Mouse (Mus musculus) G1E (cell line): Measurements from ENCODE around the gene Col13a1. TPM values are rescaled to one million over a fixed set of nuclear protein-coding genes. Genes with fewer than 3 reads are reported as not detected.

Experiments used
- ATAC-seq: 2 replicates; pipeline ENCODE4 v1.8.0; 2016; ENCODE audit warnings: mild to moderate bottlenecking; ENCODE audit not compliant: insufficient number of reproducible peaks, poor library complexity, low FRiP score, severe bottlenecking; ENCODE audit errors: extremely low read depth
- DNase-seq: peaks from one replicate; pipeline ENCODE4 v3.0.0; 2012; ENCODE audit warnings: low spot score
- H3K27me3 ChIP-seq: 2 replicates; pipeline ENCODE4 v1.6.1; 2012; ENCODE audit warnings: mild to moderate bottlenecking, low read length, inconsistent platforms; ENCODE audit not compliant: insufficient read depth
- H3K36me3 ChIP-seq: replicated peaks from 2 replicates; pipeline ENCODE3; 2012; ENCODE audit warnings: mild to moderate bottlenecking, inconsistent platforms
- H3K4me1 ChIP-seq: 2 replicates; pipeline ENCODE4 v1.6.1; 2012; ENCODE audit warnings: low read depth, low read length, inconsistent platforms, mixed read lengths; ENCODE audit not compliant: insufficient read depth
- H3K4me3 ChIP-seq: 2 replicates; pipeline ENCODE4 v1.5.1; 2012; ENCODE audit warnings: low read depth, mild to moderate bottlenecking, inconsistent platforms, low read length, moderate library complexity, mixed read lengths
- H3K9me3 ChIP-seq: replicated peaks from 2 replicates; pipeline ENCODE4 v1.6.1; 2012; ENCODE audit warnings: inconsistent platforms
- CTCF ChIP-seq: IDR thresholded peaks from 2 replicates; pipeline ENCODE4 v1.5.1; 2012; ENCODE audit warnings: low read depth, low read length, inconsistent platforms, mixed read lengths
- GATA1 ChIP-seq: IDR thresholded peaks from 2 replicates; pipeline ENCODE4 v1.6.1; 2012; ENCODE audit warnings: borderline replicate concordance, low read length, inconsistent platforms, mixed read lengths
- GATA2 ChIP-seq: IDR thresholded peaks from 2 replicates; pipeline ENCODE4 v1.6.1; 2012; ENCODE audit warnings: low read depth, low read length, inconsistent platforms, borderline replicate concordance
- POLR2AphosphoS5 ChIP-seq: IDR thresholded peaks from 2 replicates; pipeline ENCODE4 v1.6.1; 2012; ENCODE audit warnings: low read depth, low read length, inconsistent platforms; ENCODE audit not compliant: insufficient replicate concordance
- TAL1 ChIP-seq: conservative IDR thresholded peaks from 2 replicates; pipeline ENCODE4 v1.6.1; 2012; ENCODE audit warnings: low read depth, low read length, inconsistent platforms, mixed read lengths
- polyA plus RNA-seq: library from polyadenylated mRNA; stranded (reverse); fragments of >175 nt; gene quantifications from 2 replicates; pipeline ENCODE4 v1.2.3, GENCODE M21; 2012
- total RNA-seq, 2 experiments: library from RNA; stranded (forward) in 1 of 2; stranded (reverse) in 1 of 2; fragments of 200-1000 nt in 1 of 2; fragments of >200 nt in 1 of 2; fragmentation: Nextera tagmentation in 1 of 2; gene quantifications; 2 replicates each; pipeline ENCODE4 v1.2.3; 2014 to 2017

Col13a1 gene
- total and polyA plus RNA-seq, 3 experiments = 0.05 TPM; not detected in 2

- no peaks in the 10 kb centered on the region for H3K36me3 ChIP-seq
- no peak for ATAC-seq
- DNase-seq = no peak
- no peaks in the 10 kb centered on the region for H3K27me3 ChIP-seq
- no peaks in the 10 kb centered on the region for H3K4me1 ChIP-seq
- H3K9me3 ChIP-seq = no peaks in the 10 kb centered on the region
- H3K4me3 ChIP-seq = no peak overlapping the region
- TF ChIP-seq TAL1 = no peak
- no peak for TF ChIP-seq GATA1
Observed at GRCm38 (mm10) chr10:61793015-61793414, 185.9 kb downstream of the Col13a1 start.

GRCm38 (mm10) chr10:61788499-61788898 lies 190.4 kb downstream of the Col13a1 start:
- H3K9me3 ChIP-seq = no peaks in the 10 kb centered on the region
- H3K27me3 ChIP-seq = no peaks in the 10 kb centered on the region

More at GRCm38 (mm10) chr10:61788499-61788898, 190.4 kb downstream of the Col13a1 start:
- no peaks in the 10 kb centered on the region for H3K36me3 ChIP-seq
- ATAC-seq = no peak
- no peak overlapping the region for H3K4me3 ChIP-seq
- no peak for DNase-seq
- H3K4me1 ChIP-seq = no peaks in the 10 kb centered on the region
- TF ChIP-seq POLR2AphosphoS5 (no peak), CTCF (no peak), GATA1 (no peak), GATA2 (no peak), TAL1 (no peak)

Other genes with a start within 250 kb of the Col13a1 start
- not detected in 2 replicates for gene H2afy2, start 195.0 kb downstream of the Col13a1 start, total RNA-seq (2014; fragmentation: Nextera tagmentation)
- 0.05 TPM in 1 of 2 replicates, not detected in the other for gene H2afy2, start 195.0 kb downstream of the Col13a1 start, total RNA-seq (2017)
- gene H2afy2, start 195.0 kb downstream of the Col13a1 start, polyA plus RNA-seq = not detected in 2 replicates
- not detected in 2 replicates for gene Neurog3, start 154.0 kb upstream of the Col13a1 start, total RNA-seq (2014; fragmentation: Nextera tagmentation)
- not detected in 2 replicates for gene Neurog3, start 154.0 kb upstream of the Col13a1 start, total RNA-seq (2017)
- gene Neurog3, start 154.0 kb upstream of the Col13a1 start, polyA plus RNA-seq = not detected in 2 replicates
- 2.0 and 3.2 TPM in 2 replicates for gene Fam241b, start 164.8 kb upstream of the Col13a1 start, total RNA-seq (2014; fragmentation: Nextera tagmentation)
- gene Fam241b, start 164.8 kb upstream of the Col13a1 start, total RNA-seq (2017) = 13.2 and 14.2 TPM in 2 replicates
- 9.3 and 10.0 TPM in 2 replicates for gene Fam241b, start 164.8 kb upstream of the Col13a1 start, polyA plus RNA-seq